Comparison of ENCODE assay signal across 8 mouse cellular contexts in genomic region chr13:48625433-48626184, GRCm38 (mm10). TPM values are rescaled to one million over a fixed set of nuclear protein-coding genes. Genes with fewer than 3 reads are reported as not detected.
DNase-seq lines count a peak whose midpoint lies in the region; TF ChIP-seq lines count a peak whose summit lies in the region.

TSS of gene Ptpdc1 (minus strand) at chr13:48625664.

- DNase-seq in adrenal gland, adult 18-20 months (ENCODE audit: low spot score in 2 of 2): peak; percentile 97 to 98
- DNase-seq in embryo, embryonic 10.5 days (ENCODE audit: low spot score): peak; percentile 97
- DNase-seq in gastrocnemius, postnatal 10 days: peak; percentile 96
- DNase-seq in hindlimb bud, embryonic 11.5 days (ENCODE audit: extremely low spot score, low read depth, low spot score): peak; percentile 37
- DNase-seq in left cerebral cortex, adult 2 months (ENCODE audit: extremely low spot score in 1 of 2, low spot score in 2 of 2): peak; percentile 99
- DNase-seq in retina, postnatal 7 days (ENCODE audit: low read depth, low spot score): peak; percentile 88
- DNase-seq in urinary bladder, adult 18-20 months (ENCODE audit: low spot score in 2 of 2): peak; percentile 95 to 97

- H3K27ac ChIP-seq in left cerebral cortex, adult 2 months: peak within 1 kb of the TSS; percentile 96
- no peak within 1 kb of the TSS for H3K27ac ChIP-seq in macrophage

- 1% methylated on average over 66 of the region's 76 CpGs for WGBS in macrophage (ENCODE audit: missing documents)

- intact Hi-C loops in left cerebral cortex, adult 2 months (cut with DNase I): loop anchor here (2.0 kb wide), 1 partner anchor 79 kb away; no protein-coding TSS in a partner anchor

- no peak for TF ChIP-seq CTCF in left cerebral cortex, adult 2 months (IDR thresholded peaks at IDR 0.05)

- H3K4me3 ChIP-seq in left cerebral cortex, adult 2 months: peak within 1 kb of the TSS; percentile 86
- H3K4me3 ChIP-seq in macrophage (ENCODE audit: inconsistent target): peak within 1 kb of the TSS; percentile 20; the same call in 1 of the 2 replicates

- H3K36me3 ChIP-seq in macrophage (ENCODE audit: inconsistent target): no peaks in the 10 kb centered on the region

- no peaks in the 10 kb centered on the region for H3K79me2 ChIP-seq in macrophage (ENCODE audit: inconsistent target)

RNA-seq across cellular contexts. Expression of gene Ptpdc1, which starts in this region (rescaled TPM):
- total RNA-seq in adrenal gland, adult 18-20 months (2021): 1 to 10 TPM; 5.0 to 6.3 TPM
- 10 to 100 TPM in 1 of 2 experiments, 1 to 10 TPM in 1; 8.1 to 10.4 TPM for total RNA-seq in gastrocnemius, postnatal 10 days (2021)
- total RNA-seq in left cerebral cortex, adult 2 months (2021): 10 to 100 TPM; 22.9 to 28.5 TPM
- total RNA-seq in macrophage (2018; cell fraction: chromatin; rRNA removed): 1 to 10 TPM in 25 of 26 experiments, under 1 TPM in 1; 0.50 to 8.8 (median 3.1) TPM
- 1 to 10 TPM in 1 of 26 experiments, under 1 TPM in 25; 0.33 to 1.1 (median 0.75) TPM for total RNA-seq in macrophage (2018; cell fraction: cytosol; rRNA removed)
- total RNA-seq in macrophage (2018; cell fraction: nucleus; rRNA removed): 1 to 10 TPM in 21 of 26 experiments, under 1 TPM in 5; 0.58 to 3.2 (median 1.7) TPM
- polyA plus RNA-seq in macrophage (2018): 0.29 to 1.3 TPM (median 0.57 TPM) in 3 replicates

Comparison
In these comparisons a context has a peak if more than half of its experiments do, and no peak if none do; other contexts are left out.
1. DNase-seq: peak in every context shown above with its lines; median percentile 99 in left cerebral cortex, adult 2 months; 98 in adrenal gland, adult 18-20 months; 97 in embryo, embryonic 10.5 days; 96 in gastrocnemius, postnatal 10 days; 96 in urinary bladder, adult 18-20 months; 88 in retina, postnatal 7 days; 37 in hindlimb bud, embryonic 11.5 days.